In the genomic region with DNA sequence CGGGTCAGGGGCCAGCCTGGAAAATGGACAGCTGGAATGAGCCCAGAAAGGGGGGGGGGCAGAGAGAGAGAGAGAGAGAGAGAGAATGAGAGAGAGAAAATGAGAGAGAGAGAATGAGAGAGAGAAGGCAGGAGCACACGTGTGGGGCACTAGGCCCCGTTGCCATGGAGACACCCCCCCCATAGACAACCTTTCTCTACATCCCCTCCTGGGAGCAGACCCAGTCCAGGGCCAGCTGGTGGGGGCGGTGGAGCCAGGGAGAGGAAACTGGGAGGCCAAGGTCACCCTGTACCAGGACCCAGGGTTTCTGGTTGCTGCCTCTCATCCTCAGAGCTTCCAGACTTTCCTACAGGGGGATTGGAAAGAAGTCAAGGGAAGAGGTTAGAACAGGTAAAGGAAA, we compare ENCODE assay signal across 9 mouse cellular contexts. TPM values are rescaled to one million over a fixed set of nuclear protein-coding genes. Genes with fewer than 3 reads are reported as not detected.
DNase-seq lines count a peak whose midpoint lies in the region; ATAC-seq lines count a peak whose summit lies in the region.
"Had no signal": no experiment of that assay in that cellular context is flagged by ENCODE, and none has a peak within 500 bp of the region (broad histone marks: within the 10 kb centered on the region; RNA-seq: fewer than 3 reads in every experiment).

No protein-coding gene starts in this region.

- no peak overlapping the region for H3K27ac ChIP-seq in heart, embryonic 12.5 days (ENCODE audit: poor library complexity, severe bottlenecking)
- H3K27ac ChIP-seq in embryonic facial prominence, embryonic 12.5 days, result no peak overlapping the region
- H3K27ac ChIP-seq in limb, embryonic 13.5 days, result no peak overlapping the region
- H3K27ac ChIP-seq: kidney, postnatal 0 days had no signal

- no peak overlapping the region for H3K9ac ChIP-seq in heart, embryonic 12.5 days
- H3K9ac ChIP-seq in embryonic facial prominence, embryonic 12.5 days, result 0 out of 2 replicates have a peak overlapping the region, but pooled peaks have one; percentile 29
- H3K9ac ChIP-seq in limb, embryonic 13.5 days, result no peak overlapping the region

- H3K9me3 ChIP-seq in heart, embryonic 12.5 days (replicated peaks), result 0 out of 2 replicates have a peak, but pooled peaks cover 4% of the 10 kb centered on the region
- H3K9me3 ChIP-seq in embryonic facial prominence, embryonic 12.5 days, result no peaks in the 10 kb centered on the region
- no peaks in the 10 kb centered on the region for H3K9me3 ChIP-seq in limb, embryonic 13.5 days

- peaks cover 9% of the 10 kb centered on the region; the same call in 1 of the 2 replicates for H3K27me3 ChIP-seq in heart, embryonic 12.5 days (replicated peaks)
- H3K27me3 ChIP-seq in embryonic facial prominence, embryonic 12.5 days, result no peaks in the 10 kb centered on the region
- H3K27me3 ChIP-seq in limb, embryonic 13.5 days, result no peaks in the 10 kb centered on the region

- 22% methylated on average over 4 of the region's 4 CpGs for whole genome bisulfite sequencing in heart, embryonic 12.5 days
- WGBS in embryonic facial prominence, embryonic 12.5 days, result 13% methylated on average over 4 of the region's 4 CpGs
- WGBS in limb, embryonic 13.5 days, result 25% methylated on average over 4 of the region's 4 CpGs

- 0 out of 2 replicates have a peak, but pooled peaks have one; percentile 30 for ATAC-seq in heart, embryonic 12.5 days (ENCODE audit: insufficient number of reproducible peaks, low FRiP score)
- ATAC-seq in embryonic facial prominence, embryonic 12.5 days (ENCODE audit: insufficient number of reproducible peaks, insufficient read depth, low FRiP score, low TSS enrichment), result no peak
- ATAC-seq in limb, embryonic 13.5 days (ENCODE audit: low FRiP score, low read depth), result no peak
- no peak for ATAC-seq in monocyte, adult 5-6 weeks (replicated peaks; ENCODE audit: insufficient number of reproducible peaks, low FRiP score, low TSS enrichment, poor library complexity, severe bottlenecking)

- H3K36me3 ChIP-seq in heart, embryonic 12.5 days, result peaks cover 3% of the 10 kb centered on the region; the same call in 1 of the 2 replicates
- H3K36me3 ChIP-seq in embryonic facial prominence, embryonic 12.5 days, result peaks cover 10% of the 10 kb centered on the region
- H3K36me3 ChIP-seq in limb, embryonic 13.5 days, result peaks cover 13% of the 10 kb centered on the region

- no peak for DNase-seq in heart, postnatal 10 days
- DNase-seq in R1 (ENCODE audit: low read depth, low spot score), result peak; percentile 46
- DNase-seq in lung, adult 18-20 months, result no peak
- no peak for DNase-seq in heart, adult 9 months (ENCODE audit: low spot score in 2 of 2)

- no peak overlapping the region for H3K4me3 ChIP-seq in heart, embryonic 12.5 days
- H3K4me3 ChIP-seq in embryonic facial prominence, embryonic 12.5 days, result peak overlapping the region; percentile 41
- peak overlapping the region; percentile 44 for H3K4me3 ChIP-seq in limb, embryonic 13.5 days

- peak overlapping the region; percentile 20 for H3K4me2 ChIP-seq in heart, embryonic 12.5 days
- peak overlapping the region; percentile 68 for H3K4me2 ChIP-seq in embryonic facial prominence, embryonic 12.5 days (replicated peaks)
- peak overlapping the region; percentile 73 for H3K4me2 ChIP-seq in limb, embryonic 13.5 days (replicated peaks)

- H3K4me1 ChIP-seq in heart, embryonic 12.5 days (replicated peaks), result peaks cover 21% of the 10 kb centered on the region
- H3K4me1 ChIP-seq in embryonic facial prominence, embryonic 12.5 days, result peaks cover 20% of the 10 kb centered on the region; the same call in 1 of the 2 replicates
- H3K4me1 ChIP-seq in limb, embryonic 13.5 days, result peaks cover 39% of the 10 kb centered on the region

- intact Hi-C loops in heart, postnatal 10 days (cut with DNase I), result no loop called here

RNA-seq across cellular contexts. Expression of a gene that starts 1.3 kb away (rescaled TPM):
- polyA plus RNA-seq in heart, embryonic 12.5 days (2016; fragmentation: Nextera tagmentation; extraction: Ambion mirVana), result 1.6 and 1.9 TPM in 2 replicates
- total RNA-seq in heart, postnatal 10 days (2021), result not detected
- 7.3 and 7.5 TPM in 2 replicates for polyA plus RNA-seq in embryonic facial prominence, embryonic 12.5 days (2016; fragmentation: Nextera tagmentation; extraction: Ambion mirVana)
- 6.5 and 6.8 TPM in 2 replicates for polyA plus RNA-seq in limb, embryonic 13.5 days (2015; fragmentation: Nextera tagmentation; extraction: Ambion mirVana)
- not detected in 3 replicates for total RNA-seq in monocyte, adult 5-6 weeks (2017)

RNA-seq across cellular contexts. Expression of a gene that starts 32.2 kb away (rescaled TPM):
- 23.1 and 23.5 TPM in 2 replicates for polyA plus RNA-seq in heart, embryonic 12.5 days (2016; fragmentation: Nextera tagmentation; extraction: Ambion mirVana)
- 1 to 10 TPM; 1.9 to 2.0 TPM for total RNA-seq in heart, postnatal 10 days (2021)
- 1.7 and 2.2 TPM in 2 replicates for polyA plus RNA-seq in embryonic facial prominence, embryonic 12.5 days (2016; fragmentation: Nextera tagmentation; extraction: Ambion mirVana)
- polyA plus RNA-seq in limb, embryonic 13.5 days (2015; fragmentation: Nextera tagmentation; extraction: Ambion mirVana), result 6.8 and 7.4 TPM in 2 replicates
- total RNA-seq in monocyte, adult 5-6 weeks (2017), result not detected in 3 replicates
- polyA plus RNA-seq: kidney, postnatal 0 days had no signal

RNA-seq across cellular contexts. Expression of a gene that starts 59.1 kb away (rescaled TPM):
- 0.17 and 0.32 TPM in 2 replicates for polyA plus RNA-seq in heart, embryonic 12.5 days (2016; fragmentation: Nextera tagmentation; extraction: Ambion mirVana)
- total RNA-seq in heart, postnatal 10 days (2021), result 1 to 10 TPM; 7.7 to 9.7 TPM
- polyA plus RNA-seq in embryonic facial prominence, embryonic 12.5 days (2016; fragmentation: Nextera tagmentation; extraction: Ambion mirVana), result 3.7 TPM in 2 replicates
- polyA plus RNA-seq in limb, embryonic 13.5 days (2015; fragmentation: Nextera tagmentation; extraction: Ambion mirVana), result 3.8 and 4.1 TPM in 2 replicates
- not detected in 3 replicates for total RNA-seq in monocyte, adult 5-6 weeks (2017)

Comparison
In these comparisons a context has a peak if more than half of its experiments do, and no peak if none do; other contexts are left out.
1. H3K4me2 ChIP-seq: peak in every context shown above with its lines; median percentile 73 in limb, embryonic 13.5 days; 68 in embryonic facial prominence, embryonic 12.5 days; 20 in heart, embryonic 12.5 days.